Mouse (Mus musculus) kidney, embryonic 16.5 days (tissue): ENCODE results near the gene Coq9. TPM values are rescaled to one million over a fixed set of nuclear protein-coding genes. Genes with fewer than 3 reads are reported as not detected.

Experiments
- ATAC-seq: fragments of 200-750 bp; cut with Nextera tagmentation; 2 replicates; pipeline ENCODE4 v1.8.0; 2017; ENCODE audit warnings: moderate TSS enrichment; ENCODE audit not compliant: low FRiP score, low TSS enrichment
- H3K27ac ChIP-seq: fragments of 300-500 bp; sonication (generic); 2 replicates; pipeline ENCODE4 v1.5.1; 2014; ENCODE audit warnings: low read length
- H3K27me3 ChIP-seq: fragments of 300-500 bp; sonication (generic); 2 replicates; pipeline ENCODE4 v1.6.1; 2014; ENCODE audit warnings: low read length, control low read depth, mixed read lengths; ENCODE audit not compliant: insufficient read depth
- H3K36me3 ChIP-seq: fragments of 300-500 bp; sonication (generic); 2 replicates; pipeline ENCODE4 v1.6.1; 2014; ENCODE audit warnings: low read length, control low read depth, mixed read lengths; ENCODE audit not compliant: insufficient read depth
- H3K4me1 ChIP-seq: fragments of 300-500 bp; sonication (generic); 2 replicates; pipeline ENCODE4 v1.6.1; 2014; ENCODE audit warnings: low read length, control low read depth, mixed read lengths; ENCODE audit not compliant: insufficient read depth
- H3K4me2 ChIP-seq: fragments of 300-500 bp; sonication (generic); replicated peaks from 2 replicates; pipeline ENCODE4 v1.6.1; 2014; ENCODE audit warnings: low read depth, low read length
- H3K4me3 ChIP-seq: fragments of 300-500 bp; sonication (generic); 2 replicates; pipeline ENCODE4 v1.5.1; 2014; ENCODE audit warnings: mild to moderate bottlenecking, low read length
- H3K9ac ChIP-seq: fragments of 300-500 bp; sonication (generic); replicated peaks from 2 replicates; pipeline ENCODE4 v1.6.1; 2014; ENCODE audit warnings: low read length
- H3K9me3 ChIP-seq: fragments of 300-500 bp; sonication (generic); 2 replicates; pipeline ENCODE4 v1.6.1; 2016; ENCODE audit warnings: low read length, control low read depth
- WGBS: fragments of 180-500 bp; shearing (Covaris S2); extraction: QIAGEN DNeasy Blood & Tissue Kit; methylation state at CpG from one replicate; pipeline ENCODE4 v1.1.7; 2014; 5-methylcytosine and 5-hydroxymethylcytosine counted together
- polyA plus RNA-seq: library from polyadenylated mRNA; unstranded; fragments of >200 nt; fragmentation: Nextera tagmentation; extraction: Ambion mirVana; gene quantifications from 2 replicates; pipeline ENCODE4 v1.2.1, GENCODE M21; 2015

Coq9 gene
- polyA plus RNA-seq, 1 experiment from 2014 or later = 110 TPM

DNA sequence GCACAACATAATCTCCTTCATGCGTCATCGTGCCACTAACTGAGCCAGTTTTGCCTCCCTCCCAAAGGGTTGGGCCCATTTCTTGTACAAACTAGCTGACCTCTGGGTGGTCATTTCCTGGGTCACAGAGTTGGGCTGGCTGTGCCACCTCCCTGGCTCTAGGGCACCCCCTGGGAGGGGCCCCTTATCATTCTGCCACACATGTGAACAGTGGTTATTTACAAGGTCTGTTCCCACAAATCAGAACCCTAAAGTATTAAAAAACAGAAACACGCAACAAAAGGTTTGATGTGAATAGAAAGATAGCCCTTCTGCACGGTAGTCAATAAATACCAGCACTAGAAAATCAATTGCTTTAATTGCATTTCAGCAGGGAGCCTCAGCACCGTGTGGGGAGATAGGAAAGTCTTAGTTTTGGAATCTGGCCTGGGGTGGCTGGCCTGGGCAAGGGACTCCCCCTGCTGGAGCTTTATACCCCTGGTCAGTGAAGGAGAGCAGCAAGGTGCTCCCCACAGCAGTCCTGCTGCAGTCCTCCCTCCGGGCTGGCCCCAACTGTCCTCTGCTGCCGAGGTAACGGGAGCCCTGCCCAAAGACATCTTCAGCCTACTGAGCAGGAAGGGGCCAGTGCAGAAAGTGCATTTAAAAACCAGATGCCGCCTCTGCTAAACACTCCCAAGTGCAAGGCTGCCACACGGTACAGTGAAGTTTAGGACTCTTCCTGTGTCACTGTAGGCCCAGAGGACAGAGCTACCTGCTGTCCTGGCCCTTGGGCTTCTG lies 26.0 kb downstream of the Coq9 start:
- H3K9ac ChIP-seq = no peak overlapping the region
- WGBS = 75% methylated on average over 10 of the region's 10 CpGs
- H3K4me1 ChIP-seq = peaks cover 4% of the 10 kb centered on the region; the same call in 1 of the 2 replicates
- H3K27ac ChIP-seq = no peak overlapping the region
- no peak for ATAC-seq
- H3K27me3 ChIP-seq = no peaks in the 10 kb centered on the region
- no peaks in the 10 kb centered on the region for H3K9me3 ChIP-seq
- no peak overlapping the region for H3K4me2 ChIP-seq
- peaks cover 55% of the 10 kb centered on the region for H3K36me3 ChIP-seq
- no peak overlapping the region for H3K4me3 ChIP-seq

DNA sequence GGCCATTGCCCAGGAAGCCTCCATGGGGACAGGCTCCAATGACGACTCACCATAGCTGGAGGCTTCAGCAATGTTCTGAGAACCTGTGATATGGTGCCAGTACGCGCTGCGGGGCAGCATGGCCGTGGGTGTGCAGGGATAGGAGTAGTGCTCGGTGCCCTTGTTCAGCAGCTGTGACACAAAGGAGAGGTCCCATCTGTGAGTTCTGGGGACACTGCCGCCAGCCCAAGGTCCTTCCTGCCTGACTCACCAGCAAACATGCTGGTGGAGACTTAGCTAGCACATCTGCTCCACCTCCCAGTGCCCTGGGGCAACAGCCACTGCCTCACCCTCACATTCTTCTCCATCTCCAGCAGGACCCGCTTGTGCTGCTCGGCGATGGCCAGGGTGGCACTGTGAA lies 27.2 kb downstream of the Coq9 start:
- H3K4me1 ChIP-seq = peaks cover 10% of the 10 kb centered on the region
- no peak overlapping the region for H3K4me2 ChIP-seq
- no peaks in the 10 kb centered on the region for H3K27me3 ChIP-seq
- H3K36me3 ChIP-seq = peaks cover 52% of the 10 kb centered on the region
- no peak for ATAC-seq
- 84% methylated on average over 10 of the region's 10 CpGs for WGBS
- no peaks in the 10 kb centered on the region for H3K9me3 ChIP-seq
- H3K4me3 ChIP-seq = no peak overlapping the region
- H3K9ac ChIP-seq = no peak overlapping the region
- no peak overlapping the region for H3K27ac ChIP-seq

GRCm38 (mm10) chr8:94866921-94867320 lies 28.8 kb downstream of the Coq9 start:
- 86% methylated on average over 9 of the region's 9 CpGs for WGBS
- Histone ChIP-seq H3K4me3 (no peak overlapping the region), H3K27me3 (no peaks in the 10 kb centered on the region), H3K27ac (no peak overlapping the region), H3K9me3 (no peaks in the 10 kb centered on the region), H3K4me1 (peaks cover 26% of the 10 kb centered on the region), H3K36me3 (peaks cover 49% of the 10 kb centered on the region), H3K4me2 (no peak overlapping the region), H3K9ac (no peak overlapping the region)
- ATAC-seq = no peak

- no peak overlapping the region for H3K9ac ChIP-seq
- no peaks in the 10 kb centered on the region for H3K27me3 ChIP-seq
- peaks cover 38% of the 10 kb centered on the region for H3K4me1 ChIP-seq
- 67% methylated on average over 7 of the region's 7 CpGs for WGBS
- no peaks in the 10 kb centered on the region for H3K9me3 ChIP-seq
- no peak overlapping the region for H3K4me2 ChIP-seq
- H3K36me3 ChIP-seq = peaks cover 33% of the 10 kb centered on the region
- H3K27ac ChIP-seq = no peak overlapping the region
- no peak overlapping the region for H3K4me3 ChIP-seq
- no peak for ATAC-seq
These were observed 31.0 kb downstream of the Coq9 start for GRCm38 (mm10) chr8:94869146-94869545.

- peak overlapping the region; percentile 97 for H3K4me2 ChIP-seq
- H3K36me3 ChIP-seq = peaks cover 24% of the 10 kb centered on the region
- H3K9me3 ChIP-seq = no peaks in the 10 kb centered on the region
- no peak for ATAC-seq
- H3K4me3 ChIP-seq = peak overlapping the region; percentile 57
- H3K27me3 ChIP-seq = peaks cover 3% of the 10 kb centered on the region; the same call in 1 of the 2 replicates
- H3K27ac ChIP-seq = no peak overlapping the region
- H3K9ac ChIP-seq = peak overlapping the region; percentile 67; the same call in 1 of the 2 replicates
- 25% methylated on average over 4 of the region's 4 CpGs for WGBS
- peaks cover 46% of the 10 kb centered on the region for H3K4me1 ChIP-seq
These were observed 31.9 kb downstream of the Coq9 start for GRCm38 (mm10) chr8:94870003-94870402.

DNA sequence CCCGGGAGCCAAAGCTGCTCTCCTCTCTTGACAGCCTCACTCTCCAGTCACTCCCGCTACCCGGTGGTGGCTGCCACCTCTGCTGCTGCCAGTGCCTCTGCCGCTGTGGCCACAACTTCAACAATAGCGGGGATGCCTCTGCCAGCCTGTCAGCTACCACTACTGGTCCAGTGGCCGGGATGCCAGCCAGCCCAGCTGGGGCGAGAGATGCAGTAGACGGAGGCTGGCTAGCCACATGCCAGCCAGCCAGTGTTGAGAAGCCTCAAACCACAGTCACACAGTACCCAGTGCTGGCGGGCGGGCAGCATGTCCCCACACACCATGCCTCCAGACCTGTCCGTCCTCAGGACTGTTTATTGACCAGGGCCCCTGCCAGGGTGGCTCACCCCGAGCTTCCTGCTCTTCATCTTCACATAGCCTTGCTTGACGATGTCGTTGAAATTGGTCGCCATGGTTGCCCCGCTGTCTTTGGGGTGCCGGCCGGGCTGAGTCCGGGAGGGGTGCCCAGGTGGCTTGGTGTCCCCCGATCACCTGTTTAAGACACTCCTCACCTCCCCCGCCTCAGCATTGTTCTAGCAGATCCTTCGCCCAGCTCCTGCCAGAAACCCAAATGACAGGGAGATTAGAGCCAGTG lies 32.5 kb downstream of the Coq9 start:
- 1% methylated on average over 22 of the region's 22 CpGs for WGBS

DNA sequence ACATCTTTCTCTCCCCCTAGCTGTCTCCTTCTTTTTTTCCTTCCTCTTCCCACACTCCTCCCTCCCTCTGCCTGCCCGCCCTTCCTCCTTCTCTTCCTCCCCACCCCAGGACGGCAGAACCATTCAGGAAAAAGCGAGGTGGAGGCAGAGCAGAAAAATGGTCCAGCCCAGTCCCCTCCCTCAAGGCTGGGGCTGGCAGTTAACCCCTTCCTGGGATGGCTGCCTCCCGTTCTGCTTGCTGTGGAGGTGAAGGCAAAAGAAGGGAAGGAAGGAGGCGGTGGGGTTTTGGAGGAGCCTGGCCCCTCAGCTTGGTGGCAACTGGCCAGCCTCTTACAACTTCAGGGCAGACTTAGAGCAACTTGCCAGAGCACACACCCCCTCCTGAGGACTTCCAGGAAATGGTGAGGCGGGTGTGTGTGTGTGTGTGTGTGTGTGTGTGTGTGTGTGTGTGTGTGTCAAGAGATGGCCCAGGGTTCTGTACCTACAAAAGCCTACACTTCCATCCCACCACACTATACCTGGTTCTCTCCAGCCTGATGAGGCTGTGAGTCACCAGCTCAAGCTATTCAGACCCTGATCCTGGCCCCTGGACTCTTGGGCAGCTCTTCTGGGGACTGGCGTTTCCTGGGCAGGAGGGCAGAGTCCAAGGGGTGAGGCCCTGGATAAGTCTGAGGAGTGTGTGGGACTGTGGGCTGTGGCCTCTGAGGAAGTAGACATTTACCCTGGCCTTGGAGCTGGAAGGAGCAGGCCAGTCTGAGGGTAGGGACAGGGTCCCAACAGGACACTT lies 33.2 kb downstream of the Coq9 start:
- peak overlapping the region; percentile 67 for H3K9ac ChIP-seq
- H3K4me3 ChIP-seq = peak overlapping the region; percentile 57
- 2% methylated on average over 7 of the region's 7 CpGs for WGBS
- peaks cover 5% of the 10 kb centered on the region; the same call in 1 of the 2 replicates for H3K27me3 ChIP-seq
- peak overlapping the region; percentile 83 for H3K27ac ChIP-seq
- peak; percentile 72 for ATAC-seq
- H3K36me3 ChIP-seq = peaks cover 11% of the 10 kb centered on the region
- H3K4me2 ChIP-seq = peak overlapping the region; percentile 97
- peaks cover 54% of the 10 kb centered on the region for H3K4me1 ChIP-seq
- no peaks in the 10 kb centered on the region for H3K9me3 ChIP-seq

More for the DNA sequence above, 32.5 kb downstream of the Coq9 start:
- Histone ChIP-seq H3K27ac (peak overlapping the region; percentile 83), H3K4me2 (peak overlapping the region; percentile 97), H3K9ac (peak overlapping the region; percentile 67), H3K4me3 (peak overlapping the region; percentile 57), H3K27me3 (peaks cover 5% of the 10 kb centered on the region; the same call in 1 of the 2 replicates), H3K4me1 (peaks cover 52% of the 10 kb centered on the region), H3K36me3 (peaks cover 18% of the 10 kb centered on the region), H3K9me3 (no peaks in the 10 kb centered on the region)
- peak; percentile 21 for ATAC-seq

GRCm38 (mm10) chr8:94872156-94872555 lies 34.0 kb downstream of the Coq9 start:
- Histone ChIP-seq H3K9ac (peak overlapping the region; percentile 2), H3K27ac (peak overlapping the region; percentile 83), H3K4me3 (0 out of 2 replicates have a peak overlapping the region, but pooled peaks have one; percentile 4), H3K27me3 (peaks cover 5% of the 10 kb centered on the region; the same call in 1 of the 2 replicates), H3K4me1 (peaks cover 59% of the 10 kb centered on the region), H3K9me3 (no peaks in the 10 kb centered on the region), H3K36me3 (peaks cover 4% of the 10 kb centered on the region; the same call in 1 of the 2 replicates), H3K4me2 (peak overlapping the region; percentile 97)
- ATAC-seq = no peak
- WGBS = 54% methylated on average over 3 of the region's 3 CpGs

GRCm38 (mm10) chr8:94872576-94872975 lies 34.5 kb downstream of the Coq9 start:
- Histone ChIP-seq H3K36me3 (peaks cover 1% of the 10 kb centered on the region; the same call in 1 of the 2 replicates), H3K4me2 (peak overlapping the region; percentile 97), H3K9me3 (no peaks in the 10 kb centered on the region), H3K4me1 (peaks cover 59% of the 10 kb centered on the region), H3K27ac (0 out of 2 replicates have a peak overlapping the region, but pooled peaks have one; percentile 14), H3K27me3 (peaks cover 5% of the 10 kb centered on the region; the same call in 1 of the 2 replicates), H3K9ac (peak overlapping the region; percentile 2; the same call in 1 of the 2 replicates), H3K4me3 (no peak overlapping the region)
- ATAC-seq = no peak
- WGBS = 87% methylated on average over 2 of the region's 2 CpGs
